Mouse (Mus musculus) neural tube, embryonic 14.5 days (tissue): Measurements from ENCODE around the gene Cyren. TPM values are rescaled to one million over a fixed set of nuclear protein-coding genes. Genes with fewer than 3 reads are reported as not detected.

ENCODE experiments used
- ATAC-seq: fragments of 200-750 bp; cut with Nextera tagmentation; 2 replicates; pipeline ENCODE4 v1.8.0; 2017; ENCODE audit warnings: low read depth, mild to moderate bottlenecking, moderate TSS enrichment, moderate library complexity
- H3K27ac ChIP-seq: fragments of 300-500 bp; sonication (generic); 2 replicates; pipeline ENCODE4 v1.5.1; 2014; ENCODE audit warnings: low read depth, mild to moderate bottlenecking, control low read depth, low read length, moderate library complexity, mixed read lengths
- H3K27me3 ChIP-seq: fragments of 300-500 bp; sonication (generic); 2 replicates; pipeline ENCODE4 v1.6.1; 2014; ENCODE audit warnings: low read length; ENCODE audit not compliant: control insufficient read depth, insufficient read depth
- H3K36me3 ChIP-seq: fragments of 300-500 bp; sonication (generic); 2 replicates; pipeline ENCODE4 v1.6.1; 2014; ENCODE audit warnings: low read length, mixed read lengths; ENCODE audit not compliant: control insufficient read depth, insufficient read depth
- H3K4me1 ChIP-seq: fragments of 300-500 bp; sonication (generic); 2 replicates; pipeline ENCODE4 v1.6.1; 2014; ENCODE audit warnings: low read length; ENCODE audit not compliant: control insufficient read depth, insufficient read depth
- H3K4me2 ChIP-seq: fragments of 300-500 bp; sonication (generic); 2 replicates; pipeline ENCODE4 v1.6.1; 2014; ENCODE audit warnings: mild to moderate bottlenecking, low read depth, low read length, control low read depth
- H3K4me3 ChIP-seq: fragments of 300-500 bp; sonication (generic); 2 replicates; pipeline ENCODE4 v1.5.1; 2014; ENCODE audit warnings: low read depth, low read length, control low read depth, mixed read lengths
- H3K9ac ChIP-seq: fragments of 300-500 bp; sonication (generic); replicated peaks from 2 replicates; pipeline ENCODE4 v1.6.1; 2014; ENCODE audit warnings: low read depth, mild to moderate bottlenecking, control low read depth, low read length, mixed read lengths
- H3K9me3 ChIP-seq: fragments of 300-500 bp; sonication (generic); 2 replicates; pipeline ENCODE4 v1.6.1; 2016; ENCODE audit warnings: low read length; ENCODE audit not compliant: control insufficient read depth
- WGBS: fragments of 180-500 bp; shearing (Covaris S2); extraction: QIAGEN DNeasy Blood & Tissue Kit; methylation state at CpG from one replicate; pipeline ENCODE4 v1.1.7; 2014; 5-methylcytosine and 5-hydroxymethylcytosine counted together
- polyA plus RNA-seq: library from polyadenylated mRNA; unstranded; fragments of >200 nt; fragmentation: Nextera tagmentation; extraction: Ambion mirVana; gene quantifications from 2 replicates; pipeline ENCODE4 v1.2.1, GENCODE M21; 2014

Gene Cyren
- polyA plus RNA-seq: 6.0 and 7.4 TPM in 2 replicates

DNA sequence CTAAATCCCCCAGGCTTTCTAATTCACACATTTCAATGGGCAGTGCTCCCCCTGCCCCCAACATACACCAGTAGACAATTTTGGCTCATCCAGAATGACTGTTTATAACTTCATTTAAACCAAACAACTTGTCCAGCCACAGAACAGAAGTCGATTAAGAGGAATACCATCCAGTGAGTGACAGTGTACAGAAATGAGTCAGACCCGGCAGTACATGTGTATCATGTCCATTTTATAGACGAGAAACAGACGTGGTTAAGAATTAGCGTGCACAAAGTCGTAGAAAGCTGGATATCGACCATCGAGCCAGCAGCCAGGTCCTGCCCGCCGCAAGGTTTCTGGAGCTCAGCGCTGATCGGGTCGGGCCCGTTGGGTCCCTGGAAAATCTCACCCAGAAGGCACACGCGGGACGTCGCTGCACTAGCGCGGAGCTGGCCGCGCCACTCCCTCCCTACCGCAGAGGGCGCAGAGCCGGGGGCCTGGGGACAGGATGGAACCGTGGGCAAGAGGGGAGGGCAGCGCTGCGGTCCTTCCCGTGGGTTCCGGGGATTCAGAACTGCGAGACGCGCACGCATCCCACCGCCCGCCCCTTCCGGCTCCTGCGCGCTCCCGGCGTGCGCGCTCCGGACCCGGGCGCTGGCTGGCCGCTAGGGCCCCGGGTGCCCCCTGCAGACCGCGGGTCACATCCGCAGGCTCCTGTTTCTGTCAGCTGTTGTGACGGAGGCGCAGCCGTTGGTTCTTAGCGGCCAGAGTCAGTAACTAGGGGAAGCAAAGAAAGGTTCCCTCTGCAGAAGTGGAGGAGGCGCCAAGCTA lies at the start of gene Cyren:
Gene Cyren (minus strand): TSS at position 552 of the 813 bp plus-strand sequence.
- Histone ChIP-seq H3K4me2 (peak within 1 kb of the TSS; percentile 74), H3K36me3 (no peaks in the 10 kb centered on the region), H3K4me3 (peak within 1 kb of the TSS; percentile 64), H3K27me3 (no peaks in the 10 kb centered on the region), H3K4me1 (peaks cover 8% of the 10 kb centered on the region), H3K27ac (peak within 1 kb of the TSS; percentile 85), H3K9ac (peak within 1 kb of the TSS; percentile 76), H3K9me3 (no peaks in the 10 kb centered on the region)
- peak; percentile 93 for ATAC-seq
- WGBS: 0% methylated on average over 49 of the region's 56 CpGs

GRCm38 (mm10) chr6:34927594-34927993 lies 49.7 kb upstream of the Cyren start:
- Histone ChIP-seq H3K9me3 (no peaks in the 10 kb centered on the region), H3K36me3 (no peaks in the 10 kb centered on the region), H3K4me3 (no peak overlapping the region), H3K4me2 (no peak overlapping the region), H3K27me3 (no peaks in the 10 kb centered on the region), H3K4me1 (no peaks in the 10 kb centered on the region), H3K27ac (no peak overlapping the region), H3K9ac (no peak overlapping the region)
- ATAC-seq: no peak
- WGBS: 93% methylated on average over 8 of the region's 8 CpGs

DNA sequence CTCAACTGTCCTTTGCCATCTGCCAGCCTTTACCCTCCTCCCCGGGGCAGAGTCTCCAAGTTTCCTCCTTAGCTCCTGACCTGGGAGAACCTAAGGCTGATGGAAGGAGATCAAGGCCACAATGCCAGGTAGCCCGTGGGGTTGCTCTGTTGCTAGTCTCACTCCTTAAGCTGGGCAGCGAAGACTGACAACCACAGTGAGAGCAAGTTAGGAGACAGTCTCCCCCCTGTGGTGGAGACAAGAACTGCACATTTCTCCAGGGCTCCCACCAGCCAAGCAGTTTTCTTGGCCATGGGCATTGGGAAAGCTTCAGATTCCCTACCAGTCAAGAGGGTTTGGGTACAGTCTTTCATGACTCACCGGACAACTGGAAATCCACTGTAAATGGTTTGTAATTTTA lies 49.3 kb upstream of the Cyren start:
- ATAC-seq: no peak
- Histone ChIP-seq H3K4me2 (no peak overlapping the region), H3K27ac (no peak overlapping the region), H3K36me3 (no peaks in the 10 kb centered on the region), H3K27me3 (no peaks in the 10 kb centered on the region), H3K4me3 (no peak overlapping the region), H3K9ac (no peak overlapping the region), H3K4me1 (no peaks in the 10 kb centered on the region), H3K9me3 (no peaks in the 10 kb centered on the region)
- WGBS: 49% methylated on average over 4 of the region's 4 CpGs

GRCm38 (mm10) chr6:34921941-34922340 lies 44.1 kb upstream of the Cyren start:
- Histone ChIP-seq H3K36me3 (no peaks in the 10 kb centered on the region), H3K9me3 (no peaks in the 10 kb centered on the region), H3K27me3 (no peaks in the 10 kb centered on the region), H3K27ac (no peak overlapping the region), H3K4me1 (no peaks in the 10 kb centered on the region), H3K9ac (no peak overlapping the region), H3K4me3 (no peak overlapping the region), H3K4me2 (no peak overlapping the region)
- WGBS: 69% methylated on average over 14 of the region's 14 CpGs
- ATAC-seq: no peak; the same call in 1 of the 2 replicates

DNA sequence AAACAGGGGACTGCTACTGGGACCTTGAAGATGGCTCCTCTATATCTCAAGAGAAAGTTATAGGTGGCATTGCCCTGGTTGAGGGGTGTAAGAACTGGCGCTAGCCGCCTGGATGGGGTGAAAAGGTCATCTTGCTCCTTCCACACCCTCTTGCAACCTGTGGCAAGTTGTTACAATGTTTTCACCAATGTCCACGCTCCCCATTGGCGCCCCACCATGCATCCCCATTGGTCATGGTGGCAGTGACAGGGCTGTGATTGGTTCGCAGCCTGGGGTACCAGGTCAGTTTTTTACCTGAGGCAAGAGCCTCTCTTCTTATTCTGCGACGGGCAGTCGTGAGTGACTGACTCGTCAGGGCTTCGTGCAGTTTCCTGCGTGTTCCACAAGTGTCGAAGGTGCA lies 42.8 kb upstream of the Cyren start:
- H3K4me2 ChIP-seq: no peak overlapping the region
- H3K4me3 ChIP-seq: no peak overlapping the region
- no peaks in the 10 kb centered on the region for H3K36me3 ChIP-seq
- no peaks in the 10 kb centered on the region for H3K9me3 ChIP-seq
- no peaks in the 10 kb centered on the region for H3K27me3 ChIP-seq
- H3K4me1 ChIP-seq: no peaks in the 10 kb centered on the region
- WGBS: 94% methylated on average over 12 of the region's 12 CpGs
- H3K27ac ChIP-seq: no peak overlapping the region
- no peak overlapping the region for H3K9ac ChIP-seq
- ATAC-seq: no peak

DNA sequence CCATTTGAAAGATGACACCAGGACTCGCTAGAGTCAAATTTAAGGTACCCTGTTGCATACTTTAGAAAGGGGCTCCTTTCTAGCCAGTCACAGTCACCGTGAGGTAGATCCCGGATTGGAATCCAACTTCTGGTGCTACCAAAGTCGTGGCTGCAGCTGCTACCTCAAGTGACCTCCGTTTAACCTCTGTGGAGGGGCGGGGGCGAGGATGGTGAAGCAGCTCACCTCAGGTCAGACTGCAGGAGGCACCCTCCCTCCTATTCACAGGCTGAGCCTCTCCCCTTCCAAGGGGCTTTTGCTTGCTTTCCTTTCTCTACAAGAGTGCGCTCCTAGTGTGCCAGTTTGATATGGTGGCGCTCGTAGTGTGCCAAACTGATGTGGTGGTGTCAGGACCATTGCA lies 42.1 kb upstream of the Cyren start, which contains the start of gene Stra8:
Gene Stra8 (plus strand): TSS at position 208 of the 400 bp plus-strand sequence.
- no peak within 1 kb of the TSS for H3K9ac ChIP-seq
- 48% methylated on average over 10 of the region's 10 CpGs for WGBS
- no peaks in the 10 kb centered on the region for H3K27me3 ChIP-seq
- H3K9me3 ChIP-seq: no peaks in the 10 kb centered on the region
- no peak within 1 kb of the TSS for H3K4me3 ChIP-seq
- no peak for ATAC-seq
- H3K4me1 ChIP-seq: no peaks in the 10 kb centered on the region
- H3K4me2 ChIP-seq: no peak within 1 kb of the TSS
- no peak within 1 kb of the TSS for H3K27ac ChIP-seq
- H3K36me3 ChIP-seq: no peaks in the 10 kb centered on the region

GRCm38 (mm10) chr6:34919146-34919545 lies 41.3 kb upstream of the Cyren start:
- Histone ChIP-seq H3K4me1 (no peaks in the 10 kb centered on the region), H3K4me3 (no peak overlapping the region), H3K9ac (no peak overlapping the region), H3K9me3 (no peaks in the 10 kb centered on the region), H3K27ac (no peak overlapping the region), H3K27me3 (no peaks in the 10 kb centered on the region), H3K36me3 (no peaks in the 10 kb centered on the region), H3K4me2 (no peak overlapping the region)
- 90% methylated on average over 7 of the region's 7 CpGs for WGBS
- ATAC-seq: no peak

DNA sequence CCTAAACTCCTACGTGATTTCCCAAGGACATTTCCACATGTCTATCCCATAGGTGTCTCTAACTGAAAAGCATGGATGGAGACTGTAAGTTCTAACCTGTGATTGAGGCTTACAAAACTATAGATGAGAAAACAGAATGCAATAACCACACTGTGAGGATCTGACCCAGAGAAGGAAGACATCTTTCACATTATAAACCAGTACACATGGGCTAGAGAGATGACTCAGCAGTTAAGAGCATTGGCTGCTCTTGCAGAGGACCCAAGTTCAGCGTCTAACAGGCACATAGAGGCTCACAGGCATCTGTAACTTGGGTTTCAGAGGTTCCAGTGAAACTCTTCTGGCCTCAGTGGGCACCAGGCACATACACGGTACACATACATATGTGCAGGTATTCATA lies 36.6 kb upstream of the Cyren start:
- H3K4me2 ChIP-seq: no peak overlapping the region
- H3K36me3 ChIP-seq: no peaks in the 10 kb centered on the region
- H3K27me3 ChIP-seq: no peaks in the 10 kb centered on the region
- WGBS: 87% methylated on average over 3 of the region's 3 CpGs
- H3K4me1 ChIP-seq: peaks cover 5% of the 10 kb centered on the region
- H3K4me3 ChIP-seq: no peak overlapping the region
- no peak for ATAC-seq
- no peak overlapping the region for H3K27ac ChIP-seq
- no peak overlapping the region for H3K9ac ChIP-seq
- H3K9me3 ChIP-seq: no peaks in the 10 kb centered on the region

DNA sequence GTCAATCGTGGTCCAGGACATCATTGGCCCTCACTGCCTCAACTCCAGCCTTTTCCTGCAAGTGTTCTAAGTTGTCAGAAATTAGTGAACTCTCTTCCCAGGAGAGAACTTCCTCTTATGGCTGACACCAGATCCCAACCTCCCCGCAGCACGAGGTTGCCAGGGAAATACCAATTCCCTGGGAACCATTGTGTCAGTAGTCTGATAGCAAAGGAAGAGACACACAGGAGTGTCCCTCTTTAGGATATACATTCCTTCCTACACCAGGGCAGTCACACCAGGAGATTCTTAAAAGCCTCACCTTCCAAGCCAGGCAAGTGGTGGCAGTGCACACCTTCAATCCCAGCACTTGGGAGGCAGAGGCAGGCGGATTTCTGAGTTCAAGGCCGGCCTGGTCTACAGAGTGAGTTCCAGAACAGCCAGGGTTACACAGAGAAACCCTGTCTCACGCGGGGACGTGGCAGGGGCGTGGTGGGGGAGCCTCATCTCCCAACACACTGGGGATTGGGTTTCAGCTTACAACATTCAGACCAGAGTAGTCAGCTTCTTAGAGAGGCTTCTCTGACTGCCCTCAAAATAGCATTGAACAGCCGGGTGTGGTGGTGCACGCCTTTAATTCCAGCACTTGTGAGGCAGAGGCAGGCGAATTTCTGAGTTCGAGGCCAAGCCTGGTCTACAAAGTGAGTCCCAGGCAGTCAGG lies 35.6 kb upstream of the Cyren start:
- no peak overlapping the region for H3K27ac ChIP-seq
- WGBS: 86% methylated on average over 13 of the region's 13 CpGs
- H3K4me3 ChIP-seq: no peak overlapping the region
- peaks cover 8% of the 10 kb centered on the region for H3K4me1 ChIP-seq
- no peaks in the 10 kb centered on the region for H3K9me3 ChIP-seq
- H3K9ac ChIP-seq: no peak overlapping the region
- no peak overlapping the region for H3K4me2 ChIP-seq
- no peaks in the 10 kb centered on the region for H3K27me3 ChIP-seq
- no peaks in the 10 kb centered on the region for H3K36me3 ChIP-seq
- ATAC-seq: no peak
